Mouse (Mus musculus) natural killer cell, adult 2 months (primary cell): Measurements from ENCODE around the gene Rnf114.

Experiments
- DNase-seq, 2 experiments: peaks; one replicate each; pipeline ENCODE4 v3.0.0; 2022; ENCODE audit warnings: low spot score in 2 of 2

Gene Rnf114

DNA sequence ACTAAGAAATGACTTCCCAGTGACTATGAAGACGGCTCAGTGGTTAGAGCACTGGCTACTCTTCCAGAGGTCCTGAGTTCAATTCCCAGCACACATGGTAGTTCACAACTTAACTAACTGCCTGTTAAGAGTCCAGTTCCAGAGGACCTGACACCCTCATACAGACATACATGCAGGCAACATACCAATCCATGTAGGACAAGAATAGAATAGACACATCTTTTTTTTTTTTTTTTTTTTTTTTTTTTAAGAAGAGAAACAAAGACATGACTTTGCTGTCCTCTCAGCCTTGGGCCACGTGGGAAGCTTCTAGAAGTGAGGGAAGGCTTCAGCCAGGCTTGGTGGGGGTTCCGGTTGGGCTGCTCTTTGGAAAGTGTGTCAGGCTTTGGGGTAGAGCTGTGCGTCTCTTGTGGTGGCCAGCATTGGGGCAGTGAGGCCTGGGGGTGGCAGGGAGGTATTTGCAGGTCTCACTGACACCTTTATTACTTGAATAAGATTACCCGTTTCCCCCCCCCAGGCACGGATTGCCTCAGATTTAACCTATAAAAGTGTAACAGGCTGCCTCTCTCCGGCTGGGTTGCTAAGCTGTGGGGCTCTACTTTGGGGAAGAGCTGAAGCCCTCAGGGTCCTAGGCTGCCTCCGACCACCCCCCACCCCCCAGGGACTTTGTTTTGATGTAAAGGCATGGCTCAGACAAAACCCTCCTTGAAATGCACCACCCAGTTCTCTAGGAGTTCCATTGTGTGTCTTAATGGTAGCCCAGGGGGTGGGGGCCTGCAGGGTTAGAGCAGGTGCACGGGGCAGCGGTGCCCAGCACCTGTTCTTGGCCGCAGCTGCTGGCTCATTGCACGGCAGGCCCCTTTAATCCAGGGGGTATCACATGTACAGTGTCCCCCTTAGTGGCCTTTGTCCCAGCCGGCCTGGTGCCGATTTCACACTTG is 47.4 kb downstream of the Rnf114 start:
- no peak for DNase-seq

- DNase-seq, result no peak
Measured at GRCm38 (mm10) chr2:167540477-167541110, 48.1 kb downstream of the Rnf114 start.

- no peak for DNase-seq
Measured at GRCm38 (mm10) chr2:167541324-167541723, 48.9 kb downstream of the Rnf114 start.

DNA sequence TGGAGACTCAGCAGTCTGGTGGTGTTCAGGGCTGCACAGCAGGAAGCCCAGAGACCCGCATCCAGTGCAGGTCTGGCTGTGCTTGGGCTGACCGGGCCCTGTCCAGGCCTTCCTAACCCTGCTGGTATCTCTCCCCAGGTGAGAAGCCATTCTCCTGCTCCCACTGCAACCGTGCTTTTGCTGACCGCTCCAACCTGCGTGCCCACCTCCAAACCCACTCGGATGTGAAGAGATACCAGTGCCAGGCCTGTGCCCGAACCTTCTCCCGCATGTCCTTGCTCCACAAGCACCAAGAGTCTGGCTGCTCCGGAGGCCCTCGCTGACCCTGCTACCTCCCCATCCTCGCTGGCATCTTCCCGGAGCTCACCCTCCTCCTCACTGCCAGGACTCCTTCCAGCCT is 49.3 kb downstream of the Rnf114 start:
- no peak for DNase-seq

GRCm38 (mm10) chr2:167542361-167542760 is 49.9 kb downstream of the Rnf114 start:
- DNase-seq, result no peak

DNA sequence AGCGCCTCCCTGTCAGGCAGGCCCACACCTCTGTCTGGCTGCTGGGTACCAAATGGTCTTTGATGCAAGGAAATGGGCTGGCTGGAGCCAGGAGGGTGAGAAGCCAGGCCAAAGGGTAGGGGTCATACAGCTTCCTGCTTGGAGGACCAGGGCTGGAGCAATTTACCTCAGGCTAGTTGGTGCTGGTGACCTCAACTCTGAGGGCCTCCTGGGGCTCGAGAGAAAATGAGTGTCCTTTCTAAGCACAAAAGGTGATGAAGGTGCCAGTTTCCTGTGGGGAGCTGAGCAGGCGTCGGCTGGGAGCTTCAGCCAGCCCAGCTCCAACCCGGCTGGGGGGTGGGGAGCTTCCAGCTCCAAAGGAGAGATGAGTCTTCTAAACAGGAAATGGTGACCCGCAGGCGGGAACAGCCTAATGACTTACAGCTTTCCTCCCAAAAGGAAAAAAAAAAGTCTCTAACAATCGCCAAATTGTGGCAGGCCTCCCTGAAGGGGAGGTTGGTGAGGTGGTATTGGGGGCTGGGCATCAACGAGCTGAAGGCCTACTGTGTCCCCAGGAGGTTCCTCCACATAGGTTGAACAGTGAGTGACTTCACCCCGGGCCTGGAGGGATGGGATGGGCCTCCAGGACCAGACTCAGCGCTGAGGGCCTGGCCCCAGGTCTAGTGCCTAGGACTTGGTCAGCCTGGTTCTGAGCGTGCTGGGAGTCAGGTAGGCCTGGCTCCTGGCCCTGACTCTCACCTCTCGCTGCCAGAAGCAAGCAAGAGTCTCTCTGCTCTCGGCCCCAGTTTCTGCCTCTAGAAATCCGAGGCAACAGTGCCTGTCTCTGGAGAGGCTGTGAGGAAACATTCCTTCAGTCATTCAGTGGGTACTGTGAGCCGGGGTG is 50.9 kb downstream of the Rnf114 start:
- no peak for DNase-seq

DNA sequence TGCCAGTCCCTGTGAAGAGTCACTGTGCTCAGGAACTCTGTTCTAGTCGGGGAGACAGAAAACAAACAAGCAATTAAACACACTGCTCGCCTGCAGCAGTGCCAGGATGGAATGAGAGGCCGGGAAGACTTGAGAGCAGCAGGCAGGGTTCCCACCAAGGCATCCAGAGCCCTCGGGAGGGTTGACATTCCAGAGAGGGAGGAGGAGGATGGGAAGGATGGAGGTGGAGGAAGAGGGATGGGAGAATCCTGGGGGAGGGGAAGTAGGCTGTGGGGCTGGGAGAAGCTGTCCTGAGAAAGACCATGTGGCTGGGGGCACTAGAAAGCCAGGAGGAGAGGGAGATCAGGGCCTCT is 51.5 kb downstream of the Rnf114 start:
- no peak for DNase-seq

- DNase-seq, result no peak
Measured at GRCm38 (mm10) chr2:167544456-167544855, 52.0 kb downstream of the Rnf114 start.

DNA sequence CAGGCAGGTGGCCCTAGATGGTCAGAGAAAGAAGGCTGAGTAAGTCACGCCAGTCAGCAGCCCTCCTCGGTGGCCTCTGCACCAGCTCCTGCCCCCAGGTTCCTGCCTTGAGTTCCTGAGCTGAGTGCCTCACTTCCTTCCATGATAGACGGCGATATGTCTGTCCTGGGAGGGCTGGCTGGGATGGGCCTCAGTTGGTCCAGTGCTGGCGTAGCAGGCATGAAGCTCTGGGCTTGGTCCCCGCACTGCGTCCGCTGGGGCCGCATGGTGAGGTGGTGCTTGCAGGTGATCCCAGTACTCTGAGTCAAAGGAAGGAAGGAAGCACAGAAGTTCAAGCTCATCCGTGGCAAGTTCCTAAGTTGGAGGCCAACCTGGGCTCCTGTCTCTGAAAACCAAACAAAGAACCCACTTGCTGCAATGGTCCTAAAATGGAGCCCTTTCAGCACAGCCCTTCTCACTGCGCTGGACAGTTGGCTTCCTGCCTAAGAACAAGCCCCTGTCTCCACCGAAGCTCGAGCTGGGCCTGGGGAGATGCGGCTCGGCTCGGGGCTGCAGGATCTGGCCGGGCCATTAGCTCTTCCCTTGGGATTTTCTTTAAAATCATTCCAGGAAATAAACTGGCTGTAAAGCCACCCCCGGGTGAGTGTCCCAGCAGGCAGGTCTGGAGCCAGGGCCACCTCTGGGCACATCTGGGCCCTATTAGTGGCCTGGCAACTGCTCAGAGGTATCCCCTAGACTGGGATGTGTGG is 54.2 kb downstream of the Rnf114 start:
- DNase-seq, result no peak

- DNase-seq, result no peak
Measured at GRCm38 (mm10) chr2:167547444-167547843, 55.0 kb downstream of the Rnf114 start.

DNA sequence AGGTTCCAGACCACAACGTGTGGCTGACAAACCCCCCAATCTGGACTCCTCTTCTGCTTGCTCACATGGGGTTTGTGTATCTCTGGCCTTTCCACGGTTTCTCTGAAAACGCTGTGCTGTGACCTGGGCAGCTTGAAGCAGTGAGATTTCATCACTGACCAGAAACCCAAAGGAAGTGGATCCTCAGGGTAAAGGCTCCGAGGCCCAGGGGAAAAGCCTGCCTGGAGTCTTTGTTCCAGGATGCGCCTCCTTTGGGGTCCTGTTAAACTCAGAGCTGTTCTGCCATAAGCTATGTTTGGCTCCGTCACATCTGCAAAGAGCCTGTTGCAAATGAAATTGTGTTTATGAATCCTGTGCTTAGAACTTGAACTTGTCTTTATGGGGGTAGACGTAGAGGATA is 56.5 kb downstream of the Rnf114 start:
- DNase-seq, result no peak

DNA sequence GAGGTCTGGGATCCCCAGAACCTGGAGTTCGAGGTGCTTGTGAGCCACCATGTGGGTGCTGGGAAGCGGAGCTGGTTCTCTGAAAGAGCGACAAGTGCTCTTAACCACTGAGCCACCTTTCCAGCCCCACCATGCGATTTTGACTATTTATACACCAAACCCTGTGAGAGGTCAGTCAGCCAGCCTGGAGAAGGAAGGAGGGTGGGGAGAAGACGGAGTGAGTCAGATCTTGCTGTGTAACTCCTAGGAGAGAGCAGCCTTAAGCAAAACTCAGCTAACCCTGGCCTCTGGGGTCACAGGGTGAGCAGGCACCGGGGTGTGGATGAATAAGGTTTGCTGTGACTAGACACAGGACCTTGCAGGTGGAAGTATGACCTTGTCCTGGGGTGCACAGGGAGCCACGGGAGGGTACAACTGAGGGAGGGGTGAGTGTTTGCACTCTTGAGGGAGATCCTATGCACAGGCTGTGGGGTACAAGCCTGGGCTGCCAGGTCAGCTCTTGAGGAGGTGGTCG is 58.0 kb downstream of the Rnf114 start:
- no peak for DNase-seq

- DNase-seq, result peak in 1 of 2 experiments; percentile 13
Measured at GRCm38 (mm10) chr2:167551342-167551920, 59.0 kb downstream of the Rnf114 start.

GRCm38 (mm10) chr2:167552292-167552691 is 59.8 kb downstream of the Rnf114 start:
- no peak for DNase-seq

- no peak for DNase-seq
Measured at GRCm38 (mm10) chr2:167552927-167553402, 60.5 kb downstream of the Rnf114 start.

DNA sequence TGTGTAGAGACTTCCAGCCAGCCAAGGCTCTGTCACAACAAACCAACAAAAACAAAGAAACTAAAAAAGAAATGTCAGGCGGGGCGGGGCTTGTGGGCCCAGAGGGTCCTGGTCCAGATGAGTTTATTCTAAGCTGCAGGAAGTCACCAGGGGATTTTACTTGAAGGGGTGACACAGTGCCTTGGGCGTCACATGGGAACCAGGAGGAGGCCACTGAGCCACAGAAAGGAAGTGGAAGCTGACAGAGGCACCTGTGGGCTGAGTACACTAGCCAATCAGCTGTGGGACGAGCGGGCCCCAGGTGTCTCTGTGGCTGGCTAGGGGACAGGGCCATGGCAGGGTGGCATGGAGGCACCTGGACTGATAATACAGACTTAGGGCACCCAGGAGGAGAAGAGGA is 63.3 kb downstream of the Rnf114 start:
- peak in 1 of 2 experiments; percentile 42 for DNase-seq

GRCm38 (mm10) chr2:167559413-167559812 is 67.0 kb downstream of the Rnf114 start:
- DNase-seq, result no peak

- no peak for DNase-seq
Measured at GRCm38 (mm10) chr2:167562101-167562500, 69.7 kb downstream of the Rnf114 start.

- DNase-seq, result no peak
Measured at GRCm38 (mm10) chr2:167563035-167563434, 70.6 kb downstream of the Rnf114 start.

DNA sequence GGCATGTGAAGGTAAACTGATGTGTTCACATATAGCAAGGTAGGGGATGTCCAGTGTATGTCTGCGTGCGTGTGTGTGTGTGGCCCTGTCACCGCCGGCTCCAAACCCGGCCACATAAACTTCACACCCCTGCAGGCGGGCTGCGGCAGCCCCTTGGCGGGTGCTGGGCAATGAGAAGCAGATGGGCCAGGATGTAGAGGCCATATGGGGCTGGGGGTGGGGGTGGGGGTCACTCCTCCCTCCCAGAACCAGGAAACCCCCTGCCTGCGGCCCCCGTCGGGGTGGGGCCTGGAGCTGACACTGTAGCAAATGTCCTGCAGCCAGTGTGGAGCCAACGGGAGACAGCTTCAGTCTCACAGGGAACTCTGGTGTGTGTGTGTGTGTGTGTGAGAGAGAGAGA is 71.3 kb downstream of the Rnf114 start:
- no peak for DNase-seq
